Mouse (Mus musculus) C2C12 (cell line): ENCODE data around the gene Olfr1151.

ENCODE experiments used
- CEBPB ChIP-seq: IDR thresholded peaks from one replicate; pipeline ENCODE4 v1.6.1; 2011; ENCODE audit warnings: low read depth, mild to moderate bottlenecking, control low read depth, moderate library complexity
- CTCF ChIP-seq: IDR thresholded peaks from one replicate; pipeline ENCODE4 v1.5.1; 2011; ENCODE audit not compliant: control insufficient read depth, insufficient read depth, insufficient read length
- MYOG ChIP-seq: IDR thresholded peaks from one replicate; pipeline ENCODE4 v1.6.1; 2011; ENCODE audit not compliant: control insufficient read depth, insufficient read length; ENCODE audit errors: extremely low read depth
- USF1 ChIP-seq: IDR thresholded peaks from one replicate; pipeline ENCODE4 v1.6.1; 2011; ENCODE audit warnings: low read depth, mild to moderate bottlenecking, control low read depth, moderate library complexity

GRCm38 (mm10) chr2:87905066-87905465, 49.4 kb downstream of the Olfr1151 start, which contains the start of gene Olfr1154:
- TF ChIP-seq CEBPB (no peak), CTCF (no peak), MYOG (no peak), USF1 (no peak)
